ENCODE assay signal across 10 mouse cellular contexts in the genomic region with DNA sequence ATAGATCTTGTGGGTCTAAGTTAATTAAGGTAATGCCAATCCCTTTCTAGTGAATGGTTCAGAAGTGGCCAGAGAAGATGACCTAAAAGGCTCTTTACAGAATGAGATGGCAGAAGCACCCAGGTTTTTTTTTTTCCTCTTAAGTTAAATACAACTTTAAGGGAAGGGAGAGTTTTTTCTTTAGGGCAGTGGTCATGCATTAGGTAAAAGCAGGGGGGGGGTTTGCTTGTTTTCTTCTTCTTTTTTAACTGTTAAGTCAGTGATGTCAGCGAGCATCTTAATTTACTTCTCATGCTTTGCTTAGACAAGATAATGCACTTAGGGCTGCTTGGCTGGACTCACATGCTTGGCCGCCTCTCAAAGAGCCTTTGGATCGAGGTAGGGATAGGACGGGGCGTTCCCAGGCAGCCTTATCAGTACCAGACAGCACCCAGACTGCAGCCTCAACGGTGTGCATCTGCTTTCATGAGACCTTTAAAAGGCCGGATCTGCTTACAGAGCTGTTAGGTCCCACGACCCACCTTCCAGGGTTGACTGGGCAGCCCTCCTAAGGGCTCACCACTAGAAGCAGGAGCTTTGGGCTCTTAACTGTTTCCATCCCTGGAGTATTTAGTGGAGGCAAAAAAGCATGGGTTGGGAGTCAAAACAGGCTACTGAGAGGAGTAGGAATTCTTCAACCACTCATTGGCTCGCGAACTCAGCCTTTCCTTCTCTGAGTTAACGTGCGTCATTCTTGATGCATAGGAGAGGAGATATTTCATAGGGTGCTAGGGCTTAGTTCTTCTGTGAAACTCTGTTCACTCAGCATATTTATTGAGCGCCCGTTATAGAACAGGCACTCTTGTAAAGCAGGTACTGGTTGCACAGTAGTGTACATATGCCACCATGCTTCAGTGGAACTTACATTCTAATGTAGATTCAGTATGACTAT. TPM values are rescaled to one million over a fixed set of nuclear protein-coding genes. Genes with fewer than 3 reads are reported as not detected.
DNase-seq lines count a peak whose midpoint lies in the region; ATAC-seq lines count a peak whose summit lies in the region.
"Had no signal": no experiment of that assay in that cellular context is flagged by ENCODE, and none has a peak within 500 bp of the region (broad histone marks: within the 10 kb centered on the region; RNA-seq: fewer than 3 reads in every experiment).

No protein-coding gene starts in this region.

- H3K4me2 ChIP-seq in midbrain, embryonic 13.5 days (replicated peaks), result no peak overlapping the region
- H3K4me2 ChIP-seq in midbrain, embryonic 16.5 days (ENCODE audit: low read length), result no peak overlapping the region
- H3K4me2 ChIP-seq in stomach, embryonic 15.5 days, result no peak overlapping the region

- peak; percentile 86 for DNase-seq in heart, adult 11 months
- DNase-seq in heart, adult 18-20 months, result no peak
- DNase-seq in liver, result peak; percentile 93
- DNase-seq in thymus, postnatal 36 days, result no peak
- DNase-seq: cerebellum, postnatal 25 days; kidney, adult 8-10 months had no signal

- H3K4me1 ChIP-seq in midbrain, embryonic 13.5 days (replicated peaks), result peaks cover 5% of the 10 kb centered on the region; the same call in 1 of the 2 replicates
- no peaks in the 10 kb centered on the region for H3K4me1 ChIP-seq in midbrain, embryonic 16.5 days (ENCODE audit: control insufficient read depth, insufficient read depth, low read length)
- H3K4me1 ChIP-seq in stomach, embryonic 15.5 days, result no peaks in the 10 kb centered on the region

- 45% methylated on average over 14 of the region's 14 CpGs for WGBS in midbrain, embryonic 13.5 days
- WGBS in midbrain, embryonic 16.5 days, result 51% methylated on average over 14 of the region's 14 CpGs
- WGBS in stomach, embryonic 15.5 days, result 63% methylated on average over 14 of the region's 14 CpGs

- ATAC-seq in midbrain, embryonic 13.5 days, result 0 out of 2 replicates have a peak, but pooled peaks have one; percentile 31
- ATAC-seq in midbrain, embryonic 16.5 days, result no peak
- ATAC-seq in stomach, embryonic 15.5 days (ENCODE audit: insufficient read depth, low FRiP score, low read depth), result peak; percentile 97
- no peak for ATAC-seq in monocyte, adult 5-6 weeks (replicated peaks; ENCODE audit: insufficient number of reproducible peaks, low FRiP score, low TSS enrichment, poor library complexity, severe bottlenecking)

- no peaks in the 10 kb centered on the region for H3K36me3 ChIP-seq in midbrain, embryonic 13.5 days
- no peaks in the 10 kb centered on the region for H3K36me3 ChIP-seq in midbrain, embryonic 16.5 days (ENCODE audit: control insufficient read depth, insufficient read depth, low read length)
- H3K36me3 ChIP-seq in stomach, embryonic 15.5 days, result no peaks in the 10 kb centered on the region

- H3K4me3 ChIP-seq in midbrain, embryonic 13.5 days (replicated peaks), result no peak overlapping the region
- H3K4me3 ChIP-seq in midbrain, embryonic 16.5 days (ENCODE audit: low read depth, low read length), result no peak overlapping the region
- H3K4me3 ChIP-seq in stomach, embryonic 15.5 days (replicated peaks), result no peak overlapping the region

- H3K27ac ChIP-seq in midbrain, embryonic 13.5 days, result no peak overlapping the region
- no peak overlapping the region for H3K27ac ChIP-seq in midbrain, embryonic 16.5 days (ENCODE audit: low read length)
- H3K27ac ChIP-seq in stomach, embryonic 15.5 days, result no peak overlapping the region

- H3K27me3 ChIP-seq in midbrain, embryonic 13.5 days, result no peaks in the 10 kb centered on the region; the same call in 1 of the 2 replicates
- no peaks in the 10 kb centered on the region for H3K27me3 ChIP-seq in midbrain, embryonic 16.5 days (ENCODE audit: control insufficient read depth, insufficient read depth, low read depth, low read length)
- no peaks in the 10 kb centered on the region; the same call in 1 of the 2 replicates for H3K27me3 ChIP-seq in stomach, embryonic 15.5 days (replicated peaks)

- H3K9me3 ChIP-seq in midbrain, embryonic 13.5 days, result no peaks in the 10 kb centered on the region
- no peaks in the 10 kb centered on the region for H3K9me3 ChIP-seq in midbrain, embryonic 16.5 days (replicated peaks; ENCODE audit: control insufficient read depth, low read length, poor library complexity, severe bottlenecking)
- H3K9me3 ChIP-seq in stomach, embryonic 15.5 days, result no peaks in the 10 kb centered on the region

- H3K9ac ChIP-seq in midbrain, embryonic 13.5 days (replicated peaks), result no peak overlapping the region
- no peak overlapping the region for H3K9ac ChIP-seq in midbrain, embryonic 16.5 days (ENCODE audit: low read depth, low read length)
- H3K9ac ChIP-seq in stomach, embryonic 15.5 days, result no peak overlapping the region

RNA-seq across cellular contexts. Expression of a gene that starts 49.9 kb away (rescaled TPM):
- 100 to 1,000 TPM; 360 to 371 TPM for total RNA-seq in heart, adult 18-20 months (2021)
- 98.1 and 99.6 TPM in 2 replicates for polyA plus RNA-seq in midbrain, embryonic 13.5 days (2015; fragmentation: Nextera tagmentation; extraction: Ambion mirVana)
- polyA plus RNA-seq in midbrain, embryonic 16.5 days (2015; fragmentation: Nextera tagmentation; extraction: Ambion mirVana), result 117 and 118 TPM in 2 replicates
- 98.1 and 103 TPM in 2 replicates for polyA plus RNA-seq in stomach, embryonic 15.5 days (2015; fragmentation: Nextera tagmentation; extraction: Ambion mirVana)
- 162 to 219 TPM (median 198 TPM) in 3 replicates for total RNA-seq in monocyte, adult 5-6 weeks (2017)

Comparison
In these comparisons a context has a peak if more than half of its experiments do, and no peak if none do; other contexts are left out.
1. DNase-seq: peak in heart, adult 11 months (single experiment) and liver (single experiment); none in heart, adult 18-20 months (0 of 2) and thymus, postnatal 36 days (0 of 2).
2. ATAC-seq: peak in midbrain, embryonic 13.5 days (single experiment) and stomach, embryonic 15.5 days (single experiment); none in midbrain, embryonic 16.5 days (single experiment) and monocyte, adult 5-6 weeks (single experiment).